Mouse (Mus musculus) kidney, postnatal 0 days (tissue): ENCODE measurements at regions not wholly inside any gene's neighbourhood (a gene's known extent, or its start where the extent isn't known, plus 50 kb on each side); places are given as distances from the start of the nearest gene placed in this dataset.

Source experiments
- ATAC-seq: fragments of 200-750 bp; cut with Nextera tagmentation; replicated peaks from 2 replicates; pipeline ENCODE4 v1.8.0; 2017; ENCODE audit warnings: low read depth, moderate number of reproducible peaks, moderate TSS enrichment, moderate library complexity; ENCODE audit not compliant: low FRiP score
- DNase-seq: peaks from one replicate; pipeline ENCODE4 v3.0.0-alpha.2; 2016; ENCODE audit warnings: low spot score
- H3K27ac ChIP-seq: fragments of 300-500 bp; sonication (generic); 2 replicates; pipeline ENCODE4 v1.5.1; 2014; ENCODE audit warnings: mild to moderate bottlenecking
- H3K27me3 ChIP-seq: fragments of 300-500 bp; sonication (generic); 2 replicates; pipeline ENCODE4 v1.6.1; 2014; ENCODE audit warnings: low read length, mixed read lengths; ENCODE audit not compliant: insufficient read depth
- H3K36me3 ChIP-seq: fragments of 300-500 bp; sonication (generic); 2 replicates; pipeline ENCODE4 v1.6.1; 2014; ENCODE audit warnings: low read length, mixed read lengths; ENCODE audit not compliant: insufficient read depth
- H3K4me1 ChIP-seq: fragments of 300-500 bp; sonication (generic); replicated peaks from 2 replicates; pipeline ENCODE4 v1.6.1; 2014; ENCODE audit warnings: antibody characterized with exemption, low read length, mixed read lengths; ENCODE audit not compliant: insufficient read depth
- H3K4me2 ChIP-seq: fragments of 300-500 bp; sonication (generic); 2 replicates; pipeline ENCODE4 v1.6.1; 2014; ENCODE audit warnings: mild to moderate bottlenecking, low read length, moderate library complexity, mixed read lengths
- H3K4me3 ChIP-seq: fragments of 300-500 bp; sonication (generic); replicated peaks from 2 replicates; pipeline ENCODE4 v1.5.1; 2014; ENCODE audit warnings: low read depth, low read length
- H3K9ac ChIP-seq: fragments of 300-500 bp; sonication (generic); 2 replicates; pipeline ENCODE4 v1.6.1; 2014; ENCODE audit warnings: low read depth, low read length
- H3K9me3 ChIP-seq: fragments of 300-500 bp; sonication (generic); replicated peaks from 2 replicates; pipeline ENCODE4 v1.6.1; 2016; ENCODE audit warnings: low read length, inconsistent platforms, mixed read lengths
- CTCF ChIP-seq: IDR thresholded peaks from 2 replicates; pipeline ENCODE4 v1.5.1; 2016; ENCODE audit warnings: antibody characterized with exemption, low read depth, mild to moderate bottlenecking, moderate library complexity
- WGBS: fragments of 180-500 bp; shearing (Covaris S2); extraction: QIAGEN DNeasy Blood & Tissue Kit; methylation state at CpG from one replicate; pipeline ENCODE4 v1.1.7; 2014; 5-methylcytosine and 5-hydroxymethylcytosine counted together

- H3K27ac ChIP-seq: no peak overlapping the region
- DNase-seq: no peak
- no peaks in the 10 kb centered on the region for H3K4me1 ChIP-seq
- H3K27me3 ChIP-seq: no peaks in the 10 kb centered on the region
- H3K4me3 ChIP-seq: no peak overlapping the region
- no peak for ATAC-seq
- H3K9me3 ChIP-seq: no peaks in the 10 kb centered on the region
- H3K9ac ChIP-seq: no peak overlapping the region
- no peaks in the 10 kb centered on the region for H3K36me3 ChIP-seq
- WGBS: 56% methylated on average over 5 of the region's 5 CpGs
- no peak overlapping the region for H3K4me2 ChIP-seq
- TF ChIP-seq CTCF: no peak
Observed at GRCm38 (mm10) chr11:39453329-39453952, 1241.6 kb downstream of the Mat2b start.

GRCm38 (mm10) chr11:39446374-39446773, 1248.6 kb downstream of the Mat2b start:
- no peak for TF ChIP-seq CTCF
- H3K9ac ChIP-seq: no peak overlapping the region
- no peaks in the 10 kb centered on the region for H3K4me1 ChIP-seq
- ATAC-seq: no peak
- H3K27me3 ChIP-seq: no peaks in the 10 kb centered on the region
- no peaks in the 10 kb centered on the region for H3K9me3 ChIP-seq
- H3K36me3 ChIP-seq: no peaks in the 10 kb centered on the region
- 69% methylated on average over 2 of the region's 2 CpGs for WGBS
- no peak overlapping the region for H3K4me3 ChIP-seq
- DNase-seq: no peak
- no peak overlapping the region for H3K27ac ChIP-seq
- no peak overlapping the region for H3K4me2 ChIP-seq

- Histone ChIP-seq H3K27ac (no peak overlapping the region), H3K4me1 (no peaks in the 10 kb centered on the region), H3K9me3 (no peaks in the 10 kb centered on the region), H3K4me3 (no peak overlapping the region), H3K36me3 (no peaks in the 10 kb centered on the region), H3K27me3 (no peaks in the 10 kb centered on the region), H3K9ac (no peak overlapping the region), H3K4me2 (no peak overlapping the region)
- DNase-seq (no peak), ATAC-seq (no peak)
- WGBS: 86% methylated on average over 2 of the region's 2 CpGs
- no peak for TF ChIP-seq CTCF
Observed at GRCm38 (mm10) chr11:39411691-39412090, 1283.3 kb downstream of the Mat2b start.

DNA sequence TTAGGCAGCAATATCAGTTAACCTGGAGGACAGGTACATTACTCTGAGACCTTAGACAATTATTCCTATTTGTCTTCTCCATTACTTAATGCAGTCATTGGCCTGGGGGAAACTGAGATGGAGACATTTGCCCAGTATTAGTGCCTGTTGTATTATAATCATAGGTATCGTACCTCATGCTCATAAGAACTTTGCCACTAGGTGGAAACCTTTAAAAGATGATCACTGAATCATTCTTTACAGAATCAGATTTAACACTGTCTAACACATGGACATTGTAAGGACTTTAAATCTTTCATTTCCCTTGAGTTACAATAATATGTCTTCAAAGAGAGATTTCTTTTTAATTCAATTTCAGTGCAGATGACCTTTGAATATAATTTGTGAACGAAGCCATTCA, 1283.8 kb downstream of the Mat2b start:
- WGBS: 88% methylated on average over 2 of the region's 2 CpGs
- no peak overlapping the region for H3K4me3 ChIP-seq
- H3K27me3 ChIP-seq: no peaks in the 10 kb centered on the region
- H3K36me3 ChIP-seq: no peaks in the 10 kb centered on the region
- DNase-seq (no peak), ATAC-seq (no peak)
- no peak; the same call in 1 of the 2 replicates for TF ChIP-seq CTCF
- no peaks in the 10 kb centered on the region for H3K9me3 ChIP-seq
- H3K4me1 ChIP-seq: no peaks in the 10 kb centered on the region
- H3K4me2 ChIP-seq: no peak overlapping the region
- no peak overlapping the region for H3K27ac ChIP-seq
- H3K9ac ChIP-seq: no peak overlapping the region

DNA sequence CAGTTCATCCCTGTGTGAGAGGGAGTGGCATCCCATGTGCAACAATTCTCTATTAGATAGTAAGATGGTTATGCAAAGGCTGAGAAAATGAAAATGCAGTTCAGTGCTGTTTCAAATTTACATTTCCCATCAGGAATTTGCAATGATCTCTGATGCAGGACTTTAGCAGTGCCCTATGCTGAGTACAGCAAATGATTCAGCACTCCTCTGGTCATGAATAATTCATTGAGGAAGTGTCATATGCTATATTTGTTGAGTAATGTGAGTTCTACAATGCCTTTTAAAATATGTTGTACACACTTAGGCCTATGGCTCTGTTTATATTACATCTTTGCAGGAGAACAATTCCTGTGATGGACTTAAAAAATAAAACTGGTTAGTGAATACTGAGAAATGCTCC, 1330.2 kb downstream of the Mat2b start:
- H3K27ac ChIP-seq: no peak overlapping the region
- H3K4me3 ChIP-seq: no peak overlapping the region
- TF ChIP-seq CTCF: no peak
- no peaks in the 10 kb centered on the region for H3K9me3 ChIP-seq
- H3K27me3 ChIP-seq: no peaks in the 10 kb centered on the region
- H3K36me3 ChIP-seq: no peaks in the 10 kb centered on the region
- DNase-seq: no peak
- no peak overlapping the region for H3K4me2 ChIP-seq
- no peak for ATAC-seq
- H3K4me1 ChIP-seq: no peaks in the 10 kb centered on the region
- no peak overlapping the region for H3K9ac ChIP-seq

- Histone ChIP-seq H3K9me3 (no peaks in the 10 kb centered on the region), H3K36me3 (no peaks in the 10 kb centered on the region), H3K27me3 (no peaks in the 10 kb centered on the region), H3K4me1 (no peaks in the 10 kb centered on the region), H3K4me3 (no peak overlapping the region), H3K27ac (no peak overlapping the region), H3K4me2 (no peak overlapping the region), H3K9ac (no peak overlapping the region)
- DNase-seq (no peak), ATAC-seq (no peak)
- 15% methylated on average over 1 of the region's 1 CpGs for WGBS
- no peak for TF ChIP-seq CTCF
Observed at GRCm38 (mm10) chr11:39350616-39351015, 1344.4 kb downstream of the Mat2b start.
